Mouse (Mus musculus): ENCODE data around the gene Kifc3. TPM values are rescaled to one million over a fixed set of nuclear protein-coding genes. Genes with fewer than 3 reads are reported as not detected.

The Kifc3 gene
- polyA plus RNA-seq, 1 experiment from 2014 or later = 46.2 TPM

DNA sequence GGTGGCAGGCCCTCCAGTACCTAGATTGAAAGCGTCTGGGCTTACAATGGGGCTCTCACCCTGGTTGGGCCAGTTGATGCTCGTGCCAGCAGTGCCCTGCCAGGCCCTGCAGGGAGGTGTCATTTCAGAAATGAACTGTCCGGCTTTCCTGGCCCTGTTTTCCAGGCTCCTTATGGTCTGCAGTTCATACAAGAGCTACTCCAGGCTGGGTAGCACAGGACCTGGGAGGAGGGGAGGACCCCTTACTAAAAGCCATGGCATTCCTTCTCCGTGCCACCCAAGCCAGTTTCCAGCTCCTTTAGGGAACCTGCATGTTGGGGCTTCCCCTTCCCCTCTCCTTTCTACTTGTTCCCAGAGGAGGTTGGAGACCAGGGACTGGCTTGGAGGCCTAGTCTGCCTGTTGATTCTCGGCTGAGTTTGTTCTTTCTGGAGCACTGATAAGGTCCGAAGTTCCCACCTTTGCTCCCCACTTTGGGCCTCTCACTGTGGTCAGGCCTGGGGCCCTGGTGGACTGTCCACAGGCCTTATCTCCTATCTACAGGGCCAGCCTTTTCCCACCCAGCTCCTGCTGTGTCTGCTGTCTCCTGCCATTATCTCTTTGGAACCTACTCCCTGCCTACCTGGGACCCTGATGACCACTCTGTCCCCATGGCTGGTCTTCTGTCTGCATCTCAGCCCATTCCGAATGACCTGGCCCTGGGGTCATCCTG, 117.0 kb downstream of the Kifc3 start:
- no peaks in the 10 kb centered on the region for H3K27me3 ChIP-seq (ENCODE audit: insufficient read depth, low read length)
- no peak overlapping the region for H3K4me2 ChIP-seq (ENCODE audit: low read length)
- H3K4me1 ChIP-seq (replicated peaks; ENCODE audit: insufficient read depth, low read length) = no peaks in the 10 kb centered on the region; the same call in 1 of the 2 replicates
- no peaks in the 10 kb centered on the region for H3K9me3 ChIP-seq (replicated peaks; ENCODE audit: low read length)
- H3K27ac ChIP-seq = no peak overlapping the region
- H3K36me3 ChIP-seq (ENCODE audit: insufficient read depth, low read length) = 0 out of 2 replicates have a peak, but pooled peaks cover 21% of the 10 kb centered on the region
- WGBS = 94% methylated on average over 7 of the region's 7 CpGs
- ATAC-seq (replicated peaks; ENCODE audit: low FRiP score, low read depth) = no peak
- DNase-seq (ENCODE audit: low spot score) = no peak
- no peak overlapping the region for H3K9ac ChIP-seq (ENCODE audit: low read depth, low read length)
- H3K4me3 ChIP-seq (replicated peaks; ENCODE audit: low read depth, low read length) = no peak overlapping the region
- TF ChIP-seq CTCF (IDR thresholded peaks at IDR 0.05; ENCODE audit: low read depth) = no peak

DNA sequence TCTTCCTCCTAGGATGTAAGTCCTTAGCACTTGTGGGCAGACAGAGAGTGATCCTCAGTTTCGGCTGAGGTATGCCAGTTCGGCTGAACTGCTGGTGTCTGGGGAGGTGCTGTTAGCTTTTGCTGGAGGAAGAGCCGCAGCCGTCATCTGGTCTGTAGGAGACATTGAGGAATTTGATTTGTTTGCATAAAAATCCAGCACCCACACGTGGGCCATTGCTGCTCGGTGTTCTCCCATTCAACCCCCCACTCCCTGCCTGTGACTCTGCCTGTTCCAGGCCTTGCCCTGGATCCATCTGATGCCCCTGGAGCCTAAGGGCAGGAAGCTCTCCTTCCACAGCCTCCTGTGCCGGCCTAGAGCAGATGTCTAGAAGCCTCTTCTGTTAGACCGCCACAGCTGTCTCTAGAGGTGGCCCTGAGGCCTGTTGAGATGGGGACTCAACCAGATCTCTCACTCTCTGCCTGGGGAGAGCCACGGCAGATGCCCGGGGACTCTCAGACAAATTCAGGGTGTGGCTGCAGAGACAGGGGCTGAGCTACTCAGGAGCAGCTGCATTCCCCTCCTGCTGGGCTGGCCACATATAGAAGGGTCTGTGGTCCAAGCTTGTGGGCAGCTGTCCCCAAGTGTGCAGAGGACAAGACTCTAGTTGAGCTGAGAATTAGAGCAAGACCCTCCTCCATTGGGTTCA, 117.7 kb downstream of the Kifc3 start:
- Histone ChIP-seq H3K4me3 (replicated peaks; ENCODE audit: low read depth, low read length) (no peak overlapping the region), H3K9ac (ENCODE audit: low read depth, low read length) (no peak overlapping the region), H3K36me3 (ENCODE audit: insufficient read depth, low read length) (0 out of 2 replicates have a peak, but pooled peaks cover 21% of the 10 kb centered on the region), H3K4me2 (ENCODE audit: low read length) (no peak overlapping the region), H3K27me3 (ENCODE audit: insufficient read depth, low read length) (no peaks in the 10 kb centered on the region), H3K9me3 (replicated peaks; ENCODE audit: low read length) (no peaks in the 10 kb centered on the region), H3K27ac (no peak overlapping the region), H3K4me1 (replicated peaks; ENCODE audit: insufficient read depth, low read length) (no peaks in the 10 kb centered on the region; the same call in 1 of the 2 replicates)
- TF ChIP-seq CTCF (IDR thresholded peaks at IDR 0.05; ENCODE audit: low read depth) = no peak
- DNase-seq (ENCODE audit: low spot score) (no peak), ATAC-seq (replicated peaks; ENCODE audit: low FRiP score, low read depth) (no peak)
- WGBS = 85% methylated on average over 10 of the region's 10 CpGs

DNA sequence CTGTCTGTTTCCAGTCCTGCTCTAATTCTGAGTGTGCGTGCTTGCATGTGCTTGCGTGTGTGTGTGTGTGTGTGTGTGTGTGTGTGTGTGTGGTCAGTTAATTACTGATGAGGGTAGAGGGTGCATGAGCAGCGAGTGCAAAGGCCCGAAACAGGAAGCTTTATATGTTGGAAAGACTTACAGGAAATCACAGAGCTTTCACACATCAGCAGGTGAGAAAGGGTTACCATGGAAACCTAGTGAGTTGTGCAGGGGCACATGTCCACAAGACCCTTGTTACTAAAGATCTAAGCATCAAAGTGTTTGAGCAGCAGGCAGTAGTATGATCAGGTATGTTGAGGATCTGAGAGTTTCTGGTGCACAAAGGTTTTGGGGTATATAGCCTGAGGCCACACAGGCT, 118.4 kb downstream of the Kifc3 start:
- Histone ChIP-seq H3K4me3 (replicated peaks; ENCODE audit: low read depth, low read length) (no peak overlapping the region), H3K27ac (no peak overlapping the region), H3K9me3 (replicated peaks; ENCODE audit: low read length) (no peaks in the 10 kb centered on the region), H3K4me1 (replicated peaks; ENCODE audit: insufficient read depth, low read length) (no peaks in the 10 kb centered on the region; the same call in 1 of the 2 replicates), H3K9ac (ENCODE audit: low read depth, low read length) (no peak overlapping the region), H3K36me3 (ENCODE audit: insufficient read depth, low read length) (0 out of 2 replicates have a peak, but pooled peaks cover 19% of the 10 kb centered on the region), H3K4me2 (ENCODE audit: low read length) (no peak overlapping the region), H3K27me3 (ENCODE audit: insufficient read depth, low read length) (no peaks in the 10 kb centered on the region)
- DNase-seq (ENCODE audit: low spot score) = no peak
- no peak for ATAC-seq (replicated peaks; ENCODE audit: low FRiP score, low read depth)
- 83% methylated on average over 4 of the region's 4 CpGs for WGBS
- TF ChIP-seq CTCF (IDR thresholded peaks at IDR 0.05; ENCODE audit: low read depth) = no peak

DNA sequence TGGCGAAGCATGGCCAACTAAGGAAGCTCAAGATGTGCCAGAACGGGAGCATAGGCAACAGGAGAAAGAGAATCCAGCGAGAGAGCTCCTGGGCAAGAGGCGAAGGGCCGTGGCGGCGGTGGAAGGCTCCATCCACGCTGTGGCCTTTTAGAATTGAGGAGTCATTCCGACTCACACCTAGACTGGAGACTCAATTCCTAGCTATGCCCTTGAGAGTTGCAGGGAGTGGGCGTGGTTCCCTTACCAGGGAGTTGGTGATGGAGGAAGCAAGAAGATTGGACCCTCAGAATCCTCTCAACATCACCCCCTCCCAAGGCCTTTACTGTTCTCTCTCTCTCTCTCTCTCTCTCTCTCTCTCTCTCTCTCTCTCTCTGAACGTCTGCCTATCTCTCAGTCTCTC, 121.0 kb downstream of the Kifc3 start:
- H3K9ac ChIP-seq (ENCODE audit: low read depth, low read length) = peak overlapping the region; percentile 67
- TF ChIP-seq CTCF (IDR thresholded peaks at IDR 0.05; ENCODE audit: low read depth) = no peak
- DNase-seq (ENCODE audit: low spot score) = peak; percentile 12

DNA sequence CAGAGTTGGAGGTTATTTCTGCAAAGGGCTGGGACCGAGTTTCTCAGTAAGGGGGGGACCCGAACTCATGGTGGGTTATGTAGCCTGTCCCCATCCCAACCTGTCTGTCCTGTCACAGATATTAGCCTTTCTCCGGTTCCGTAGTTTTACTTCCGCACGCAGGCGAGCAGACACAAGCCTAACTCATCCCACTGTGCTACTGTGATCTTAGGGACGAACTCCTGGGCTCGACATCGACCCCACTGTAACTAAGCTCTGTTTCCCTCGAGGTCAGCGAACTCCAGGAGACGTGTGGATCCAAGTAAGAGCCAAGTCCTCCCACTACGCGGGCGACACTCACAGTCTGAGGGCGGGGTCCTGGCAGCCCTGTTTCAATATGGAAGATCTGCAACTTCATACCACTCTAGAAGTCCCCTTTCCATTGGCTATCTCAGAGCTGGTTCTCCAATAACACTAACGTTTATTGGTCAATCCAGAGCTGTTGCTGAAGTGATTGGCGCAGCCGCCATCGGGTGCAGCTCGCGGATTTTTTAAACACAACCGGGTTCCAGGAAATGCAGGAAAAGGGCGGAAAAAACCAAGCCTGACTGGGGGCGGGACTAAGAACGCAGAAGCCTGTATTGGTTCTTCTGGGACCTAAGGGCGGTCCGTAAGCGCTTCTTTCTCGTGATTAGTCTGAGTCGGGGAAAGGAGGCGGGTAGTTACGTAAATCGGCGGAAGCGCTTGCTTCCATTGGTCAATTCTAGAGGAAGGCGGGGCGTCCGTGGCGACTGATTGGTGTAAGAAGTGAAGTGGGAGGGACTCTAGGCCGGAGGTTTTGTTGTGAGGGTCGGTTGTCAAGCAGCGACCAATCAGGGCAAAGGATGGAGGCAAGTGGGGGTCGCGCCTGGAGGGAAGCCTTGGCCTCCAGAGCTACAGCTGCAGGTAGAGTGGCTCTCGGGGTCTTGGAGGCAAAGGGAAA, 122.0 kb downstream of the Kifc3 start, which contains the start of gene Katnb1:
Katnb1 (plus strand) TSS at position 806 of the 961 bp plus-strand sequence.
- ATAC-seq (replicated peaks; ENCODE audit: low FRiP score, low read depth) = peak; percentile 97
- under 1% methylated on average over 47 of the region's 47 CpGs for WGBS

More for the DNA sequence above, 121.0 kb downstream of the Kifc3 start:
- Histone ChIP-seq H3K36me3 (ENCODE audit: insufficient read depth, low read length) (no peaks in the 10 kb centered on the region), H3K9me3 (replicated peaks; ENCODE audit: low read length) (no peaks in the 10 kb centered on the region), H3K27me3 (ENCODE audit: insufficient read depth, low read length) (no peaks in the 10 kb centered on the region), H3K4me3 (replicated peaks; ENCODE audit: low read depth, low read length) (peak overlapping the region; percentile 78), H3K4me1 (replicated peaks; ENCODE audit: insufficient read depth, low read length) (no peaks in the 10 kb centered on the region; the same call in 1 of the 2 replicates), H3K27ac (peak overlapping the region; percentile 70), H3K4me2 (ENCODE audit: low read length) (peak overlapping the region; percentile 88)
- 6% methylated on average over 11 of the region's 11 CpGs for WGBS
- no peak for ATAC-seq (replicated peaks; ENCODE audit: low FRiP score, low read depth)

More for the DNA sequence above, 122.0 kb downstream of the Kifc3 start, which contains the start of gene Katnb1:
- Histone ChIP-seq H3K27ac (peak within 1 kb of the TSS; percentile 81), H3K4me2 (ENCODE audit: low read length) (peak within 1 kb of the TSS; percentile 88), H3K9ac (ENCODE audit: low read depth, low read length) (peak within 1 kb of the TSS; percentile 67), H3K9me3 (replicated peaks; ENCODE audit: low read length) (no peaks in the 10 kb centered on the region), H3K4me3 (replicated peaks; ENCODE audit: low read depth, low read length) (peak within 1 kb of the TSS; percentile 78), H3K27me3 (ENCODE audit: insufficient read depth, low read length) (no peaks in the 10 kb centered on the region), H3K4me1 (replicated peaks; ENCODE audit: insufficient read depth, low read length) (no peaks in the 10 kb centered on the region; the same call in 1 of the 2 replicates), H3K36me3 (ENCODE audit: insufficient read depth, low read length) (no peaks in the 10 kb centered on the region)
- peak; percentile 100 for DNase-seq (ENCODE audit: low spot score)
- TF ChIP-seq CTCF (IDR thresholded peaks at IDR 0.05; ENCODE audit: low read depth) = no peak
